Mouse (Mus musculus): ENCODE measurements at regions not wholly inside any gene's neighbourhood (a gene's known extent, or its start where the extent isn't known, plus 50 kb on each side); places are given as distances from the start of the nearest gene placed in this dataset.

DNA sequence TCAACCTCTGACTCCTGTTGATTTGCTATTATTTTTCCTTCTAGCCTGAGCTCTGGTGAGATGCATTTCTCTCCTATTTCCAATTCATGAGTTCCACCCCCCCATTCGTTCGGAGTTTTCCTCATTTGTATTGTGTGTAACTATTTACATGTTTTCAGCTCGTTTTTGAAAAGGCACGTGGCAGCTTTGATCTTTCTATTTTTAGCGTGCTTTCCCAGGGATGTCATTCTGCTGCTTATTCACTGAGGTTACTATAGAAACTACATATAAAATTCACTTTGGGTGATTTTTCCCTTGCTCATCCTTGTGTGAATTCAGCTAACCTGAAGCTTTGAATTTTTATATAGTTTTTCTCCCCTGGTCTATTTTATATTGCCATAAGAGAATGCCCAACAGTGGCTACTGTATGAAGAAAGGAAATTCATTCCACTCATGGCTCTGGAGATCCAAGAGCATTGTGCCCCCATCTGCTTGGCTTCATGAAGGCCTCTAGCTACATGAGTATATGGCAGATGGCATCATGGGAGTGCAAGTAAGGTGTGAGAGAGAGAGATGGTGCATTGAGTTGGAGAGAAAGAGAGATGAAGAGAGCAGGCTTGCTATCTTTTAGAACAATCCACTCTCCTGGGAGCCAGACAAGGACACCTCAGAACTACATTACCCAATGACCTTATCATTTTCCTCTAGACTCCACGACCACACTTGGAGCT lies 160.2 kb upstream of the Sh3bp4 start:
- Histone ChIP-seq H3K36me3 (ENCODE audit: control insufficient read depth, insufficient read depth) (no peaks in the 10 kb centered on the region), H3K79me2 (ENCODE audit: control insufficient read depth, insufficient read depth) (no peaks in the 10 kb centered on the region), H3ac (ENCODE audit: control insufficient read depth, insufficient read length, low read depth) (no peak overlapping the region), H3K79me3 (ENCODE audit: low read depth) (no peaks in the 10 kb centered on the region), H3K27me3 (ENCODE audit: control insufficient read depth, insufficient read depth, insufficient read length) (no peaks in the 10 kb centered on the region), H3K4me3 (ENCODE audit: insufficient read depth, poor library complexity, severe bottlenecking) (no peak overlapping the region)
- TF ChIP-seq CEBPB (IDR thresholded peaks at IDR 0.05; ENCODE audit: low read depth) = no peak
- TF ChIP-seq CTCF (IDR thresholded peaks at IDR 0.05; ENCODE audit: control insufficient read depth, insufficient read depth, insufficient read length) = no peak
- no peak for TF ChIP-seq MYOD1 (IDR thresholded peaks at IDR 0.05; ENCODE audit: control insufficient read depth, insufficient read length, low read depth)
- TF ChIP-seq FOSL1 (IDR thresholded peaks at IDR 0.05; ENCODE audit: insufficient read depth, low read length, poor library complexity, severe bottlenecking) = no peak
- no peak for TF ChIP-seq MYOG (IDR thresholded peaks at IDR 0.05; ENCODE audit: control insufficient read depth, extremely low read depth, insufficient read length)
- no peak for TF ChIP-seq USF1 (IDR thresholded peaks at IDR 0.05; ENCODE audit: low read depth)
- TF ChIP-seq MAX (IDR thresholded peaks at IDR 0.05) = no peak

DNA sequence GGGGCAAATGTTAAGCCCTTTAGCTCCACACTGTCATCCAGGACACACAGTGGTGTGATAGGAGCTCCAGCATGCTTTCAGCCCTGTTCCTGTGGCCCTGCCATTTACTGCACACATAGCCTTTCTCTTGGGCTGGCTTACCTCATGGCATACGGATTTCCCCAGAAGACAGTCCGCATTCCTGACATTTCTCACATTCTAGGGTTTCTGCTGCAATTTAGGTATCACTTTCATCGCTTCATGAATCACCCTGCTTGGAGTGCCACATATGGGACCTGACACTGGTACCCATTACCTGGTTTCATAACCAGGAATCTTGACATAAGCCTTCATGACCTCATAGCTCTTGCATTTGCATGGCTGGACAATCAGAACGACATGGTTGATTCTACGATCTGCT lies 158.5 kb upstream of the Sh3bp4 start:
- H3K79me2 ChIP-seq (ENCODE audit: control insufficient read depth, insufficient read depth) = no peaks in the 10 kb centered on the region
- no peak overlapping the region for H3K4me3 ChIP-seq (ENCODE audit: insufficient read depth, poor library complexity, severe bottlenecking)
- no peaks in the 10 kb centered on the region for H3K79me3 ChIP-seq (ENCODE audit: low read depth)
- H3K27me3 ChIP-seq (ENCODE audit: control insufficient read depth, insufficient read depth, insufficient read length) = no peaks in the 10 kb centered on the region
- H3K36me3 ChIP-seq (ENCODE audit: control insufficient read depth, insufficient read depth) = no peaks in the 10 kb centered on the region
- H3ac ChIP-seq (ENCODE audit: control insufficient read depth, insufficient read length, low read depth) = no peak overlapping the region
- TF ChIP-seq CEBPB (IDR thresholded peaks at IDR 0.05; ENCODE audit: low read depth) = peak; percentile 49
- TF ChIP-seq FOSL1 (IDR thresholded peaks at IDR 0.05; ENCODE audit: insufficient read depth, low read length, poor library complexity, severe bottlenecking) = no peak
- no peak for TF ChIP-seq CTCF (IDR thresholded peaks at IDR 0.05; ENCODE audit: control insufficient read depth, insufficient read depth, insufficient read length)
- no peak for TF ChIP-seq MYOG (IDR thresholded peaks at IDR 0.05; ENCODE audit: control insufficient read depth, extremely low read depth, insufficient read length)
- TF ChIP-seq MYOD1 (IDR thresholded peaks at IDR 0.05; ENCODE audit: control insufficient read depth, insufficient read length, low read depth) = no peak
- peak; percentile 40 for TF ChIP-seq MAX (IDR thresholded peaks at IDR 0.05)
- TF ChIP-seq USF1 (IDR thresholded peaks at IDR 0.05; ENCODE audit: low read depth) = no peak

DNA sequence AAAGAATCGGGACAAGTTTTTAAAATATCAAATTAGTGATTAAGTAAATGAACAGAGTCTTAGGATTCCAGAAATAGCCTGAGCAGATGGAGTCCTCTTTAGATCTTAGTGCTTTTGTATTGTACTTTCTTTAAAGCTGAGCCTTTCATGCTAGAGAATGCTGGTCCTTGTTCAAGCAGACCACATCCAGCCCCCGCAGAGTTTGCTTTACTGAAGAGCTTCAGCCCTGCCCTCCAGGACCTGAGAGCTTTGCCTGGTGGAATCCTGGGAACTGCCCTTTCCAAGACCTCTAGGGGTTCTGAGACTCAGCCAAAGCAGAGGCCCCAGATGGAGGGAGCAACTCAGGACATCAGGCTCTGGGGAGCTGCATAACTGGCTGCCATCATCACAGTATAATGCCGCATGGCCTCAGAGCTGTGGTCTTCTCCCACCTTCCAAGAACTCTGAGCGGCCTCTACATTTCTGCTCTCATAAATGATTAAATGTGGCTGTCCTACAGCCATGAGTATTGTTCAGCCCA lies 153.6 kb upstream of the Sh3bp4 start:
- TF ChIP-seq USF1 (IDR thresholded peaks at IDR 0.05; ENCODE audit: low read depth) = no peak
- no peak for TF ChIP-seq MYOD1 (IDR thresholded peaks at IDR 0.05; ENCODE audit: control insufficient read depth, insufficient read length, low read depth)
- TF ChIP-seq MYOG (IDR thresholded peaks at IDR 0.05; ENCODE audit: control insufficient read depth, extremely low read depth, insufficient read length) = no peak
- TF ChIP-seq MAX (IDR thresholded peaks at IDR 0.05) = no peak
- TF ChIP-seq CEBPB (IDR thresholded peaks at IDR 0.05; ENCODE audit: low read depth) = no peak
- no peak for TF ChIP-seq CTCF (IDR thresholded peaks at IDR 0.05; ENCODE audit: control insufficient read depth, insufficient read depth, insufficient read length)
- no peak for TF ChIP-seq FOSL1 (IDR thresholded peaks at IDR 0.05; ENCODE audit: insufficient read depth, low read length, poor library complexity, severe bottlenecking)
- Histone ChIP-seq H3K4me3 (ENCODE audit: insufficient read depth, poor library complexity, severe bottlenecking) (no peak overlapping the region), H3K36me3 (ENCODE audit: control insufficient read depth, insufficient read depth) (no peaks in the 10 kb centered on the region), H3K79me3 (ENCODE audit: low read depth) (no peaks in the 10 kb centered on the region), H3K79me2 (ENCODE audit: control insufficient read depth, insufficient read depth) (no peaks in the 10 kb centered on the region), H3K27me3 (ENCODE audit: control insufficient read depth, insufficient read depth, insufficient read length) (no peaks in the 10 kb centered on the region), H3ac (ENCODE audit: control insufficient read depth, insufficient read length, low read depth) (no peak overlapping the region)

DNA sequence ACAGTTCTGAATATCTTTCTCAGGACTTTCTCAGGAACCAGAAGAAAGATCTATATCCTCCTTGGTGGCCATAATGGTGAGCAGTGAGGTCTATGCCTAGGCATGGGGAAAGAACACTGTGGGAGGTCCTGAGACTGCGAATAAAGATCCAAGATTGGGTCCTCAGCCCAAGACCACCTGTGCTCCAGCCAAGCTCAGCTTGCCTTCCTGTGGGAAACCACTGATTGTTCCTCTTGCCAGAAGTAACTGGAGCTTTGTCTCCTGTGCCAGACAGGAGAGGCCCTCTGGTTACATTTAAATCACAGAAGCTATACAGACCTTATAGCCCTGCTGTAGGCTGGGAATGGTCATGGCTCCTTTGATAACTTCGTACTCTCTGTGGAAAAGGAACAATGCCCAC lies 148.8 kb upstream of the Sh3bp4 start:
- Histone ChIP-seq H3ac (ENCODE audit: control insufficient read depth, insufficient read length, low read depth) (no peak overlapping the region), H3K36me3 (ENCODE audit: control insufficient read depth, insufficient read depth) (no peaks in the 10 kb centered on the region), H3K79me2 (ENCODE audit: control insufficient read depth, insufficient read depth) (no peaks in the 10 kb centered on the region), H3K4me3 (ENCODE audit: insufficient read depth, poor library complexity, severe bottlenecking) (no peak overlapping the region), H3K27me3 (ENCODE audit: control insufficient read depth, insufficient read depth, insufficient read length) (no peaks in the 10 kb centered on the region), H3K79me3 (ENCODE audit: low read depth) (no peaks in the 10 kb centered on the region)
- no peak for TF ChIP-seq CEBPB (IDR thresholded peaks at IDR 0.05; ENCODE audit: low read depth)
- TF ChIP-seq FOSL1 (IDR thresholded peaks at IDR 0.05; ENCODE audit: insufficient read depth, low read length, poor library complexity, severe bottlenecking) = no peak
- no peak for TF ChIP-seq USF1 (IDR thresholded peaks at IDR 0.05; ENCODE audit: low read depth)
- TF ChIP-seq MYOG (IDR thresholded peaks at IDR 0.05; ENCODE audit: control insufficient read depth, extremely low read depth, insufficient read length) = no peak
- no peak for TF ChIP-seq MYOD1 (IDR thresholded peaks at IDR 0.05; ENCODE audit: control insufficient read depth, insufficient read length, low read depth)
- no peak for TF ChIP-seq MAX (IDR thresholded peaks at IDR 0.05)
- no peak for TF ChIP-seq CTCF (IDR thresholded peaks at IDR 0.05; ENCODE audit: control insufficient read depth, insufficient read depth, insufficient read length)

DNA sequence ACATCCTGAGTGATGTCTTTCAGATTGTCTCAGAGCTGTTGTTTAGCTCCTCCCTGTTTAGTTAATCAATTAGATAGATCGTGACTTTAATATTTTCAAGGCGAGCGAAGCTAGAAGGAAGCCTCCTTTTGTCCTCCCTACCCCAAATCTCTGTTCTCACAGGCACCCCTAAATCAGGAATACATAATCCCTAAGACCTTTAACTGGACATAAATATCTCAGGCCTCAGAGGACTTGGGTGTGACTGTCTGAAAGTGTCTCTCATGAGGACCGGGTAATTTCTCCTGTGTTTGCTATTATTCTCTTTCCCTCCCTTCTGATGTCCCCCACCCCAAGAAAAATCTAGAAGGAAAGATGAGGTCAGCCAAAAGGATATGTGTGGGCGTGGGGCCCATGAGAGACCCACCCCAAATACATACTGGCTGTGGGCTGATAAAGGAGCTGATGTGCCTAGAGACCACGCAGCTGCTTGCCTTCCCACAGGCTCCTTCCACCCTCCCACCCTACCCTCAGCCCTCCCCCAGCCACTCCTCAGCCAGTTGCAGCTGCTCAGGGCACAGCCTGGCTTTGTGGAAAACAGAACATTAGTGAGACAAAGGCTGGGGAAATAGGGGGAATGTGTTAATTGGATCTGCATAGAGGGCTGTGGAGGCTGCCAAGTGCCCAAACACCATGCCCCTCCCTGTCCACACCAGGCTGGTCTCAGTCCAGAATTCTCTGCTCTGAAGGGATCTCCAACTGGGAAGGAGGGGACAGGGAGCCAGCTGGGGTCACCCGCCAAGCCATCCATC lies 146.2 kb upstream of the Sh3bp4 start:
- no peaks in the 10 kb centered on the region for H3K79me3 ChIP-seq (ENCODE audit: low read depth)
- no peaks in the 10 kb centered on the region for H3K36me3 ChIP-seq (ENCODE audit: control insufficient read depth, insufficient read depth)
- H3ac ChIP-seq (ENCODE audit: control insufficient read depth, insufficient read length, low read depth) = no peak overlapping the region
- H3K79me2 ChIP-seq (ENCODE audit: control insufficient read depth, insufficient read depth) = no peaks in the 10 kb centered on the region
- TF ChIP-seq MYOG (IDR thresholded peaks at IDR 0.05; ENCODE audit: control insufficient read depth, extremely low read depth, insufficient read length) (no peak), FOSL1 (IDR thresholded peaks at IDR 0.05; ENCODE audit: insufficient read depth, low read length, poor library complexity, severe bottlenecking) (no peak), MYOD1 (IDR thresholded peaks at IDR 0.05; ENCODE audit: control insufficient read depth, insufficient read length, low read depth) (no peak), CTCF (IDR thresholded peaks at IDR 0.05; ENCODE audit: control insufficient read depth, insufficient read depth, insufficient read length) (no peak), MAX (IDR thresholded peaks at IDR 0.05) (no peak), USF1 (IDR thresholded peaks at IDR 0.05; ENCODE audit: low read depth) (no peak), CEBPB (IDR thresholded peaks at IDR 0.05; ENCODE audit: low read depth) (no peak)
- H3K4me3 ChIP-seq (ENCODE audit: insufficient read depth, poor library complexity, severe bottlenecking) = no peak overlapping the region
- no peaks in the 10 kb centered on the region for H3K27me3 ChIP-seq (ENCODE audit: control insufficient read depth, insufficient read depth, insufficient read length)

Data from C2C12 (cell line).